1 mouse cellular context compared by ENCODE assay signal in genomic region chr15:99341102-99341501, GRCm38 (mm10).
TF ChIP-seq lines count a peak whose summit lies in the region.

No protein-coding gene starts in this region.

TF ChIP-seq in CH12.LX, 34 proteins besides CTCF, POLR2A, EP300 and RAD21 (continued from another document):
- TF ChIP-seq JUND (conservative IDR thresholded peaks at IDR 0.05; ENCODE audit: low read depth, low read length) = no peak
- no peak; the same call in 1 of the 2 replicates for TF ChIP-seq CHD1 (IDR thresholded peaks at IDR 0.05; ENCODE audit: low read depth, low read length)
- TF ChIP-seq TCF12 (IDR thresholded peaks at IDR 0.05; ENCODE audit: low read depth, low read length) = peak; percentile 60; the same call in 1 of the 2 replicates
- TF ChIP-seq ETS1 (conservative IDR thresholded peaks at IDR 0.05; ENCODE audit: low read depth, low read length) = peak; percentile 85
- no peak for TF ChIP-seq POLR2AphosphoS2 (IDR thresholded peaks at IDR 0.05; ENCODE audit: low read depth, low read length)
- 0 out of 2 replicates have a peak, but pooled peaks have one; percentile 17 for TF ChIP-seq KAT2A (IDR thresholded peaks at IDR 0.05; ENCODE audit: insufficient replicate concordance, low read length)
- TF ChIP-seq CHD2 (IDR thresholded peaks at IDR 0.05; ENCODE audit: low read length) = no peak
- no peak for TF ChIP-seq USF2 (conservative IDR thresholded peaks at IDR 0.05; ENCODE audit: low read depth, low read length)
- peak; percentile 79 for TF ChIP-seq GABPA (IDR thresholded peaks at IDR 0.05; ENCODE audit: insufficient replicate concordance, low read depth, low read length)
- peak; percentile 33 for TF ChIP-seq HCFC1 (IDR thresholded peaks at IDR 0.05; ENCODE audit: low read depth, low read length)
- 0 out of 2 replicates have a peak, but pooled peaks have one; percentile 31 for TF ChIP-seq TBP (conservative IDR thresholded peaks at IDR 0.05; ENCODE audit: low read depth, low read length)
- 0 out of 2 replicates have a peak, but pooled peaks have one; percentile 13 for TF ChIP-seq MAX (IDR thresholded peaks at IDR 0.05; ENCODE audit: low read length)
- peak; percentile 53 for TF ChIP-seq BHLHE40 (IDR thresholded peaks at IDR 0.05; ENCODE audit: low read depth, low read length)
- TF ChIP-seq ZKSCAN1 (IDR thresholded peaks at IDR 0.05; ENCODE audit: borderline replicate concordance, low read depth, low read length) = no peak
- TF ChIP-seq MXI1 (IDR thresholded peaks at IDR 0.05; ENCODE audit: low read depth, low read length) = peak; percentile 35; the same call in 1 of the 2 replicates
- TF ChIP-seq ELF1 (IDR thresholded peaks at IDR 0.05; ENCODE audit: low read depth, low read length) = peak; percentile 59
- TF ChIP-seq SMC3 (IDR thresholded peaks at IDR 0.05; ENCODE audit: low read depth, low read length) = no peak
- TF ChIP-seq MYC (IDR thresholded peaks at IDR 0.05; ENCODE audit: low read depth, low read length) = no peak; the same call in 1 of the 2 replicates
- peak; percentile 65; the same call in 1 of the 2 replicates for TF ChIP-seq IRF4 (IDR thresholded peaks at IDR 0.05; ENCODE audit: low read depth, low read length)
- peak; percentile 63; the same call in 1 of the 2 replicates for TF ChIP-seq MAZ (IDR thresholded peaks at IDR 0.05; ENCODE audit: low read depth, low read length)
